Mouse (Mus musculus) neural tube, embryonic 15.5 days (tissue): ENCODE results near the gene Lbhd2. TPM values are rescaled to one million over a fixed set of nuclear protein-coding genes. Genes with fewer than 3 reads are reported as not detected.

ENCODE experiments used
- ATAC-seq: fragments of 200-750 bp; cut with Nextera tagmentation; 2 replicates; pipeline ENCODE4 v1.8.0; 2017; ENCODE audit warnings: mild to moderate bottlenecking, moderate TSS enrichment, moderate library complexity; ENCODE audit not compliant: low FRiP score
- H3K27ac ChIP-seq: fragments of 300-500 bp; sonication (generic); replicated peaks from 2 replicates; pipeline ENCODE4 v1.5.1; 2015; ENCODE audit warnings: mild to moderate bottlenecking, inconsistent platforms
- H3K27me3 ChIP-seq: fragments of 300-500 bp; sonication (generic); replicated peaks from 2 replicates; pipeline ENCODE4 v1.6.1; 2015; ENCODE audit warnings: inconsistent platforms
- H3K36me3 ChIP-seq: fragments of 300-500 bp; sonication (generic); 2 replicates; pipeline ENCODE4 v1.6.1; 2015; ENCODE audit warnings: inconsistent platforms
- H3K4me1 ChIP-seq: fragments of 300-500 bp; sonication (generic); 2 replicates; pipeline ENCODE4 v1.6.1; 2015; ENCODE audit warnings: inconsistent platforms
- H3K4me2 ChIP-seq: fragments of 300-500 bp; sonication (generic); 2 replicates; pipeline ENCODE4 v1.6.1; 2015; ENCODE audit warnings: inconsistent platforms, mild to moderate bottlenecking, moderate library complexity
- H3K4me3 ChIP-seq: fragments of 300-500 bp; sonication (generic); replicated peaks from 2 replicates; pipeline ENCODE4 v1.5.1; 2015; ENCODE audit warnings: mild to moderate bottlenecking, inconsistent platforms
- H3K9ac ChIP-seq: fragments of 300-500 bp; sonication (generic); replicated peaks from 2 replicates; pipeline ENCODE4 v1.6.1; 2015; ENCODE audit warnings: mild to moderate bottlenecking, inconsistent platforms
- H3K9me3 ChIP-seq: fragments of 300-500 bp; sonication (generic); replicated peaks from 2 replicates; pipeline ENCODE4 v1.6.1; 2016; ENCODE audit warnings: inconsistent platforms
- WGBS: fragments of 180-500 bp; shearing (Covaris S2); methylation state at CpG from one replicate; pipeline ENCODE4 v1.1.7; 2015; ENCODE audit warnings: mixed read lengths; 5-methylcytosine and 5-hydroxymethylcytosine counted together
- polyA plus RNA-seq: library from polyadenylated mRNA; unstranded; fragments of >200 nt; fragmentation: Nextera tagmentation; extraction: Ambion mirVana; gene quantifications from 2 replicates; pipeline ENCODE4 v1.2.1, GENCODE M21; 2015

The Lbhd2 gene
- polyA plus RNA-seq, 1 experiment from 2014 or later: 1.4 TPM

- Histone ChIP-seq H3K36me3 (no peaks in the 10 kb centered on the region), H3K4me3 (peak overlapping the region; percentile 16), H3K9ac (no peak overlapping the region), H3K27ac (no peak overlapping the region), H3K4me1 (peaks cover 58% of the 10 kb centered on the region), H3K4me2 (peak overlapping the region; percentile 40), H3K27me3 (peaks cover 89% of the 10 kb centered on the region), H3K9me3 (no peaks in the 10 kb centered on the region)
- ATAC-seq: peak; percentile 49; the same call in 1 of the 2 replicates
- 18% methylated on average over 29 of the region's 29 CpGs for WGBS
Observed at GRCm38 (mm10) chr12:111425789-111426460, 19.3 kb downstream of the Lbhd2 start.

GRCm38 (mm10) chr12:111427438-111428113 is 21.0 kb downstream of the Lbhd2 start:
- H3K4me1 ChIP-seq: peaks cover 58% of the 10 kb centered on the region
- no peaks in the 10 kb centered on the region for H3K9me3 ChIP-seq
- peaks cover 89% of the 10 kb centered on the region for H3K27me3 ChIP-seq
- WGBS: 45% methylated on average over 12 of the region's 12 CpGs
- H3K4me3 ChIP-seq: no peak overlapping the region
- no peak overlapping the region for H3K9ac ChIP-seq
- H3K27ac ChIP-seq: no peak overlapping the region
- no peak for ATAC-seq
- H3K4me2 ChIP-seq: no peak overlapping the region
- H3K36me3 ChIP-seq: no peaks in the 10 kb centered on the region

- ATAC-seq: no peak
- peaks cover 85% of the 10 kb centered on the region for H3K27me3 ChIP-seq
- no peak overlapping the region for H3K9ac ChIP-seq
- no peaks in the 10 kb centered on the region for H3K9me3 ChIP-seq
- no peaks in the 10 kb centered on the region for H3K36me3 ChIP-seq
- 12% methylated on average over 8 of the region's 8 CpGs for WGBS
- peaks cover 55% of the 10 kb centered on the region for H3K4me1 ChIP-seq
- H3K4me3 ChIP-seq: no peak overlapping the region
- peak overlapping the region; percentile 73; the same call in 1 of the 2 replicates for H3K4me2 ChIP-seq
- no peak overlapping the region for H3K27ac ChIP-seq
Observed at GRCm38 (mm10) chr12:111428364-111428763, 21.8 kb downstream of the Lbhd2 start.

GRCm38 (mm10) chr12:111428961-111429911 is 22.6 kb downstream of the Lbhd2 start:
- Histone ChIP-seq H3K27ac (no peak overlapping the region), H3K9ac (peak overlapping the region; percentile 50), H3K9me3 (no peaks in the 10 kb centered on the region), H3K4me1 (peaks cover 53% of the 10 kb centered on the region), H3K36me3 (no peaks in the 10 kb centered on the region), H3K27me3 (peaks cover 76% of the 10 kb centered on the region), H3K4me2 (peak overlapping the region; percentile 73), H3K4me3 (peak overlapping the region; percentile 41)
- 1% methylated on average over 40 of the region's 40 CpGs for WGBS
- peak; percentile 22; the same call in 1 of the 2 replicates for ATAC-seq

GRCm38 (mm10) chr12:111430049-111430867 is 23.6 kb downstream of the Lbhd2 start:
- ATAC-seq: no peak
- Histone ChIP-seq H3K4me2 (peak overlapping the region; percentile 73), H3K36me3 (no peaks in the 10 kb centered on the region), H3K4me1 (peaks cover 61% of the 10 kb centered on the region), H3K4me3 (peak overlapping the region; percentile 41), H3K27ac (no peak overlapping the region), H3K9ac (no peak overlapping the region), H3K27me3 (peaks cover 70% of the 10 kb centered on the region), H3K9me3 (no peaks in the 10 kb centered on the region)
- 10% methylated on average over 27 of the region's 27 CpGs for WGBS

GRCm38 (mm10) chr12:111430868-111431817 is 24.5 kb downstream of the Lbhd2 start:
- Histone ChIP-seq H3K4me3 (no peak overlapping the region), H3K4me2 (no peak overlapping the region), H3K27ac (no peak overlapping the region), H3K9me3 (no peaks in the 10 kb centered on the region), H3K4me1 (peaks cover 53% of the 10 kb centered on the region), H3K36me3 (no peaks in the 10 kb centered on the region), H3K27me3 (peaks cover 62% of the 10 kb centered on the region), H3K9ac (no peak overlapping the region)
- no peak for ATAC-seq
- 30% methylated on average over 14 of the region's 14 CpGs for WGBS

- no peak overlapping the region for H3K4me2 ChIP-seq
- no peaks in the 10 kb centered on the region for H3K9me3 ChIP-seq
- H3K9ac ChIP-seq: no peak overlapping the region
- peaks cover 49% of the 10 kb centered on the region for H3K4me1 ChIP-seq
- no peak overlapping the region for H3K27ac ChIP-seq
- 38% methylated on average over 4 of the region's 4 CpGs for WGBS
- no peak for ATAC-seq
- H3K27me3 ChIP-seq: peaks cover 59% of the 10 kb centered on the region
- H3K36me3 ChIP-seq: no peaks in the 10 kb centered on the region
- no peak overlapping the region for H3K4me3 ChIP-seq
Observed at GRCm38 (mm10) chr12:111432097-111432496, 25.5 kb downstream of the Lbhd2 start.

GRCm38 (mm10) chr12:111432751-111433331 is 26.2 kb downstream of the Lbhd2 start:
- Histone ChIP-seq H3K27ac (no peak overlapping the region), H3K9me3 (no peaks in the 10 kb centered on the region), H3K9ac (no peak overlapping the region), H3K4me3 (no peak overlapping the region), H3K36me3 (no peaks in the 10 kb centered on the region), H3K27me3 (peaks cover 58% of the 10 kb centered on the region), H3K4me1 (peaks cover 46% of the 10 kb centered on the region), H3K4me2 (no peak overlapping the region)
- 47% methylated on average over 4 of the region's 5 CpGs for WGBS
- no peak for ATAC-seq

GRCm38 (mm10) chr12:111434164-111434744 is 27.6 kb downstream of the Lbhd2 start:
- peak; percentile 79 for ATAC-seq
- Histone ChIP-seq H3K4me2 (peak overlapping the region; percentile 23), H3K27ac (0 out of 2 replicates have a peak overlapping the region, but pooled peaks have one; percentile 37), H3K9ac (no peak overlapping the region), H3K36me3 (no peaks in the 10 kb centered on the region), H3K27me3 (peaks cover 60% of the 10 kb centered on the region), H3K4me3 (no peak overlapping the region), H3K9me3 (no peaks in the 10 kb centered on the region), H3K4me1 (peaks cover 32% of the 10 kb centered on the region)
- WGBS: 33% methylated on average over 6 of the region's 7 CpGs
